Mouse (Mus musculus) erythroid progenitor cell, adult 5-6 weeks (primary cell): Measurements from ENCODE around the gene Shmt1. TPM values are rescaled to one million over a fixed set of nuclear protein-coding genes. Genes with fewer than 3 reads are reported as not detected.
"Not testable (repeated sequence)": the region's sequence is repeated elsewhere in the genome, so short reads cannot be mapped to it uniquely, and the experiment has no call there.

Source experiments
- ATAC-seq: replicated peaks from 2 replicates; pipeline ENCODE4 v1.8.0; 2016; ENCODE audit warnings: moderate number of reproducible peaks, mild to moderate bottlenecking, moderate TSS enrichment, inconsistent platforms; ENCODE audit not compliant: poor library complexity, low FRiP score, severe bottlenecking
- total RNA-seq, 2 experiments: library from RNA; stranded (forward) in 1 of 2; stranded (reverse) in 1 of 2; fragments of 150-400 nt in 1 of 2; fragments of 186-747, 209-891 nt in 1 of 2; gene quantifications; 2 replicates each; pipeline versions ENCODE4 v1.2.3 to v1.2.4; 2015 to 2017; ENCODE audit warnings: low replicate concordance in 2 of 2

The Shmt1 gene
- total RNA-seq (2015; ENCODE audit: low replicate concordance) (4.6 TPM in 1 of 2 replicates, not detected in the other), total RNA-seq (2017; ENCODE audit: low replicate concordance) (7.6 and 9.6 TPM in 2 replicates)

DNA sequence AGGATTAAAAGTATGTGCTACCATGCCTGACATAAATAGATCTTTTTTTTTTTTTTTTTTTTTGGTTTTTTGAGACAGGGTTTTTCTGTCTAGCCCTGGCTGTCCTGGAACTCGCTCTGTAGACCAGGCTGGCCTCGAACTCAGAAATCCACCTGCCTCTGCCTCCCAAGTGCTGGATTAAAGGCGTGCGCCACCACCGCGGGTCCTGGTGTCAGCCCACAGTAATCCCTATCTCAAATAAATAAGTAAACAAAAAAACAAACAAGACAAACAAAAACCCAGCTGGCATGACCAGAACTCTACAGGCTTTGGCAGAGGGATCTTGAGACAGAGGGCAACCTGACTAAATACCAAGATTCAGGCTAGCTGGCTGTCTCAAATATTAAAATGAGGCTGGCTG is at the start of gene Shmt1:
Shmt1 (minus strand) TSS at position 101 of the 400 bp plus-strand sequence.
- ATAC-seq: not testable (repeated sequence)

GRCm38 (mm10) chr11:60856587-60856986 is 45.1 kb upstream of the Shmt1 start:
- ATAC-seq: no peak

DNA sequence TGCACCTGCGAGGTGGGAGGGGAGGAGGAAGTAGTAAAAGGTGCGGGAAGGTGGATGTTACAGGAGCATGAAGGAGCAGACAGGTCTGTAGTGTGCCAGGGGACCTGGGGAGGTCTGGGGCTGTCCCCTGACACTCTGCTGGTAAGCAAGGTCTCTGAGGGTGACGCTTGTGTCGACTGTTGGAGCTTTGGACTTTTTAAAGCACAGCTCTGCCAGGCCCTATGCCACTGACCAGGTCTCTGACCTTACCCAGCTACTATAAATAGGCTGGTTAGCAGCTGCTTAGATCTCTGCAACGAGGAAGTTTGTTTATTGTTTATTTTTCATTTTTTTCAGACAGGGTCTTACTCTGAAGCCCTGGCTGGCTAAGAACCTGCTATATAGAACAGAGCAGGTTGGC is 33.9 kb upstream of the Shmt1 start:
- no peak for ATAC-seq

DNA sequence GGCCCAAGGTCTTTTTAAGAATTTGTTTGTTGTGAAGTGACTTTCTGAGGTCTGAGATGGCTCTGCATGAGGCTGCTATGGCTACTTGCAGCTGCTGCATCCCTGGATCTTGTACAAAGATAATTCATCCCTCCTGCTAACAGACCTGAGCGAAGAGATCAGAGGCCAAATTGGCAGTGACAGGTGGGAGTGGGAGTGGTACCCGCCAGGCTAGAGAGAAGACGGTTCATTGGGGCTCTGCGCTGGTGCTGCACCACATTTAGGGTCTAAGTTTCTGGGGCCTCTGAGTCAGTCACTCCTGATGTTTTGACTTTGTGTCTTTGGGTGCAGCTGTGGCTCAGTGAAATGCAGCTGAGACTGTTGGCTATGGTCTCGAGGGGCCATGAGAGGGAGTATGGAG is 31.9 kb upstream of the Shmt1 start:
- no peak for ATAC-seq

- no peak for ATAC-seq
Measured at GRCm38 (mm10) chr11:60841467-60842200, 30.1 kb upstream of the Shmt1 start.

- ATAC-seq: no peak
Measured at GRCm38 (mm10) chr11:60837644-60838406, 26.3 kb upstream of the Shmt1 start.

GRCm38 (mm10) chr11:60836897-60837296 is 25.4 kb upstream of the Shmt1 start:
- ATAC-seq: no peak

DNA sequence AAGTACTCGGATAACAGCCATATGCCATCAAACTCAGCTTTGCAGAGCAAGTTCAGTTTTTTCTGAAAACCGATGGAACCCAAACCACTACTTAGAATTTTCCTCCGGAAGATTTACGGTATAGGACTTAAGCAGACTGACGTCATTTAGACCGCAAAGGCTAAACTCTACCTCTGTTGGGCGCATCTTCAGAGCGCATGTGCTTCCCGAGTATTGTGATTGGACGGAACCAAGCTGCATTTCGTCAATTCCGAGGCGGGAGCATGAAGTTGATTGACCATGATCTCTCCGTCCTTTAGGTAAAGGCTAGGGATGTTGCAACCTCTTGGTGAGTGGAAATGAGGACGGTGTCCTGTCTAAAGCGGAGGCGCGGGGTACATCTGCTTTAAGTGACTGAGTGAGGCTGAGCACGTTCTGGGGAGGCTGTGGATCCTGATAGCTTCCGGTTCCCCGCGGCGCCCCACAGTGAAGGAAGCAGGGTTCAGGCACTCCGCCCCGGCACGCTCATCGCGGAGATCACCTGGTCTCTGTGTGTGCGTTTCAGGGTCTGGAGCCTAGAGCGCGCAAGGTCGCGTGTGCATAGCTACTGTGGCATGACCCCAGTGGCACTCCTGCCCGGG is 19.0 kb upstream of the Shmt1 start, which contains the start of gene Dhrs7b:
Dhrs7b (plus strand) TSS at position 199 of the 620 bp plus-strand sequence.
- peak; percentile 97 for ATAC-seq

GRCm38 (mm10) chr11:60828903-60829302 is 17.4 kb upstream of the Shmt1 start:
- no peak for ATAC-seq

DNA sequence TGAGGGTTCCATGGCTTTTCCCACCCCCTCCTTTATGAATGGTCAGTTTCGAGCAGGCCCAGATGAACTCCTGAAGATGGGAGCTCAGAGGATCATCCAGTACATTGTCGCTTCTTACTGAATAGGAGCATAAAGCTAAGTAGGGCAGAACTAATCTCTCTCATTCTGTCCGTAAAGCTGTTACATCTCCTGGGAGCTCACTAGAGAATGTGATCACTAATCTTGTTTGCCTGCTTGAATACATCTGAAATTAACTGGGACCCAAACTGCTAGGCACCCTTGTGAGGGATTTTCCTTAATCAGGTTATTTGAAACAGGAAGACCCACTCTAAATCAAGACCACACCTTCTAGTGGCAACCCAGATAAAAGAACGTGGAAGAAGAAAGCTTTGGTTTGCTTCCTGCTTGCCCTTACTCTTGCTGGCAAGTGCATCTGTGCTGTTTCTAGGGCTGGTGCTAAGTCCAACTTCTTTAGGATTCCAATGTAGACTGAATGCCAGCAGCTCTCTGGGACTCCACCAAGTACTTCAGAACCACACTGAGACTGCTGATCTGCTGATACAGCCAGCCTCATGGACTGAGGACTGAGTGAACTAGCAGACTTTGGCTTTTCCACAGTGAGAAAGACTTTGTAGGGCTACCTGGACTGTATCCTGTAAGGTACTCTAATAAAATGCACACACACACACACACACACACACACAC is 15.9 kb upstream of the Shmt1 start:
- ATAC-seq: no peak

- ATAC-seq: no peak
Measured at GRCm38 (mm10) chr11:60826700-60827099, 15.2 kb upstream of the Shmt1 start.

DNA sequence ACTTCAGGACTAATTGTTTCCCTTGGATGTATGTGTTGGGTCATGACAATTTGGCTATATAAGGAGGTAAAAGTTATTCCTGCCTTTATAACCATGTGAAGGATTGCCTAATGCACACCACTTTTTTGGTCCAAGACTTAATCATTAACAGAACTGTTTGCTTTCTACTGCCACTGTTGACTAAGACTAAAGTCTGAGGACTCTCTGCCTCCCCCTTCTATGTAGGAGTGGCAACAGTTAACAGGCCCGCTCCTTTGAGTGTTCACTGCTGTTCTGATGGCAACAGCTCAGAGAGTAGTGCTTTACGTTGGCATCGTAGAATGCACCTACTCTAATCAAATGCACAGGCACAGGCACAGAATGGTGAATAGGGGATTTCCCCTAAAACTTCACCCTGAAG is 13.7 kb upstream of the Shmt1 start:
- ATAC-seq: no peak

DNA sequence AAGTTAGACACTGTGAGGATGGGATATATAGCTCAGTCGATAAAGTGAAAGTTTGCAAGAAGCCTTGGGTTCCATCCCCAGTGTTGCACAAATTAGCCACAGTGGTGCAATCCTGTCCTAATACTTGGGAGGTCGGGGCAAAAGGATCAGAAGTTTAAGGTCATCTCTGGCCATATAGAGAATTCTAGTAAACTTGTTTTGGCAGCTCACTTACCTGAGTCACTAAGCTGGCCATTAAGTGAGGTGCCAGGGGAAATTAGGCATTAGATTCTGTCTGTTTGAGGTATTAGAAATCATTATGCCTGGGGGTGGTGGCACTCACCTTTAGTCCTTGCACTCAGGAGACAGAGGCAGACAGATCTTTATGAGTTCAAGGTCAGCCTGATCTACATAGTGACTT is 12.3 kb upstream of the Shmt1 start:
- ATAC-seq: no peak

- ATAC-seq: no peak
Measured at GRCm38 (mm10) chr11:60816398-60816797, 4.9 kb upstream of the Shmt1 start.

- peak; percentile 96 for ATAC-seq
Measured at GRCm38 (mm10) chr11:60811054-60811460, 461 bp downstream of the Shmt1 start.

DNA sequence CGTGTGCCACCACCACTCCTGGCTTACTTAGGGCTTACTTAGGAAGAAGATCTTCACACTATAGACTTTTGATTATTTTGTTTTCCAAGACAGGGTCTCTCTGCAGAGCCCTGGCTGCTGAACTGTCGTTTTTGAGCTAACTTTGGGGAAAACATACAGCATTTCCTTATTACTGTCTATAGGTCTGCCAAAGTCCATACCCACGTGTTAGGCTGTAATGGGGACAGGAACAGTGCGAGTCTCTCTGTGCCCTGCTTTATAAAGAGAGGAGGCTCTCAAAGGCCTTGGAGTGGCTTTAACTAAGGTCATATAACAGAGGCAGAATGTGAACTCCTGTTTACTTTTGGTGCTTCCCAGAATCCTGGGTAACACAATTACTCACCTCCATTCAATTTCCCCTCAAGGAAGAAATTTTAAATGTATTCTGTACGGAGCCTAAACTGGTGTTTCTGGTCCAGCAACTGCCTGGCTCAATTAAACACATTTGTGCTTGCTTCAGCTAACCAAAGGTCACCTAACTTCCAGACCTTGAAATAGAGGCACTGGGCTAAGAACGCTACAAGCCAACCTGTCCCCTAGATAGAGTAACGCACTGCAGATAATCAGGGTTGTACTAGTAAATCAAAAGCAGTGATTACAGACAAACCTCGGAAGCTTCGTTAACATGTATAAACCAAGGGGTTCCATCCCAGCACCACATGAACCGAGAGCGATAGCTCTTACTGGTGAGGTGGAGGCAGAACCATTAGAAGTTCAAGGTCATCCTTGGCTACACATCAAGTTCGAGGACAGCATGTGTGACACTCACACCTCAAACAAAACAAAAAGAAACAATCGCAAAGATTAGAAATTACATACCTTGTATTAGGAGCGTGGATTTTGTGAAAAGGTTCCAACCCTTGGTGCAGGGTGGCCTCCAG is 1.2 kb downstream of the Shmt1 start:
- ATAC-seq: no peak

GRCm38 (mm10) chr11:60809546-60809945 is 2.0 kb downstream of the Shmt1 start:
- no peak for ATAC-seq

GRCm38 (mm10) chr11:60808286-60809070 is 3.0 kb downstream of the Shmt1 start:
- no peak for ATAC-seq
